Mouse (Mus musculus): Measurements from ENCODE around the gene Epha6. TPM values are rescaled to one million over a fixed set of nuclear protein-coding genes. Genes with fewer than 3 reads are reported as not detected.
A peak's percentile ranks its signal among the peaks of the same experiment; 100 is the strongest.

The Epha6 gene
- polyA plus RNA-seq, 1 experiment from 2014 or later = 1.6 TPM

DNA sequence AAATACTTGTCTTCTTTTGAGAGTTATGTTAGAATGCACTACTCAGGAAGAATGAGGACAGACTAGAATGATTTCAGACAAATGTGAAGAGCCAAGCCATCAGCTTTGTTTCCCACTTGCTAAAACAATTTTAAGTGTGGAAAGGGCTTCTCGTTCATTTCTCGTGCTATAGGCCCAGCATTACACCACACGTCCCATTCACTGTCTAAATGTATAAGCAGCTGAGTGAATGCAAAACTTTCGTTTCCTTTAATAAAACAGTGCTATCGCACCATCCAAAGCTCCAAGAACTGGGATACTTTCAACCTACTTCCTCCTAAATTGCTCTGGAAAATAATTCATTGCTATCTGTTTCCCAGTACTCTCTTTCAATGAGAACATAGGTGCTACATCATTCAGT is 916.2 kb downstream of the Epha6 start:
- H3K4me2 ChIP-seq (ENCODE audit: low read length) = no peak overlapping the region
- no peak overlapping the region for H3K9ac ChIP-seq (ENCODE audit: low read length)
- no peaks in the 10 kb centered on the region for H3K36me3 ChIP-seq (ENCODE audit: control insufficient read depth, insufficient read depth, low read length)
- no peaks in the 10 kb centered on the region for H3K4me1 ChIP-seq (ENCODE audit: control insufficient read depth, insufficient read depth, low read length)
- no peak overlapping the region for H3K4me3 ChIP-seq (ENCODE audit: low read depth, low read length)
- no peaks in the 10 kb centered on the region for H3K9me3 ChIP-seq (replicated peaks; ENCODE audit: control insufficient read depth, low read length)
- ATAC-seq (no peak), DNase-seq (ENCODE audit: low spot score) (no peak)
- WGBS = 94% methylated on average over 5 of the region's 5 CpGs
- no peaks in the 10 kb centered on the region for H3K27me3 ChIP-seq (replicated peaks; ENCODE audit: control insufficient read depth, insufficient read depth, low read length)
- H3K27ac ChIP-seq (ENCODE audit: low read depth, low read length) = no peak overlapping the region

DNA sequence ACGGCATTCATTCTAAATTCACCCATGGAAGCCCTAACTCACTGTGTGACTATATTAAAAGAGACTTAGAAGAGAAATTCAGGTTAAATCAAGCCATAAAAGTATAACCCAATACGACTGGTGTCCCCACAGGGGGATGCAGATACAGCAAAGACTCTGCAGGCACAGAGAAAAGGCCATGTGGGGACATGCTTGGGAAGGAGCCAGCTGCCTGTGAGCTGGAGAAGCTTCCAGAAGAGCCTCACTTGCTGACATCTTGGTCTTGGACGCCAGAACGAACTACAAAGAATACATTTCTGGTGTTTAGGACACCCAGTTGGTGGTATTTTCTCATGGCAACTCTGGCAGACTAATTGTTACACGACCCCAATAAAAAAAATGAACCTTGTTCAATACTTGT is 920.2 kb downstream of the Epha6 start:
- Histone ChIP-seq H3K4me3 (ENCODE audit: low read depth, low read length) (no peak overlapping the region), H3K9ac (ENCODE audit: low read length) (no peak overlapping the region), H3K27me3 (replicated peaks; ENCODE audit: control insufficient read depth, insufficient read depth, low read length) (no peaks in the 10 kb centered on the region), H3K4me1 (ENCODE audit: control insufficient read depth, insufficient read depth, low read length) (no peaks in the 10 kb centered on the region), H3K36me3 (ENCODE audit: control insufficient read depth, insufficient read depth, low read length) (no peaks in the 10 kb centered on the region), H3K9me3 (replicated peaks; ENCODE audit: control insufficient read depth, low read length) (no peaks in the 10 kb centered on the region), H3K27ac (ENCODE audit: low read depth, low read length) (no peak overlapping the region), H3K4me2 (ENCODE audit: low read length) (no peak overlapping the region)
- WGBS = 72% methylated on average over 5 of the region's 5 CpGs
- ATAC-seq (no peak), DNase-seq (ENCODE audit: low spot score) (no peak)

DNA sequence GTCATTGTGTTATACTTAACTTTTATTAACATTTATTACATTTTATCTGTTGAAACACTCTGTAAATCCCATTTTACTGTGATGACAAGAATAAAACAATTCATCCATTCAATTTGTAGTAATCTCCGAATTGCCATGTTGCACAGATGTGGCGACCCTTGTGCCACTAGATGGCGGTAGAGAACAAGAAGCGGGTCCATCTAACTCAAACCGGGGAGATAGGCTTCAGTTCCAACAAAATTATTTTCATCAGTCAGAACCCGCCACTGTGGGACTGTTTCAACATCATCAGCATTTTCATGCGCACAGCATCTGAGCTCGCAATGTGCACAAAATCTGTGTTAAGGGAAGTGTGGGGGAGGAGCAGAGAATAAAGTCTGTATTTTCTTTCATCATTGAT is 921.9 kb downstream of the Epha6 start:
- no peaks in the 10 kb centered on the region for H3K27me3 ChIP-seq (replicated peaks; ENCODE audit: control insufficient read depth, insufficient read depth, low read length)
- H3K36me3 ChIP-seq (ENCODE audit: control insufficient read depth, insufficient read depth, low read length) = no peaks in the 10 kb centered on the region
- DNase-seq (ENCODE audit: low spot score) (peak; percentile 95), ATAC-seq (peak; percentile 97)
- no peaks in the 10 kb centered on the region for H3K4me1 ChIP-seq (ENCODE audit: control insufficient read depth, insufficient read depth, low read length)
- no peak overlapping the region for H3K4me3 ChIP-seq (ENCODE audit: low read depth, low read length)
- H3K9me3 ChIP-seq (replicated peaks; ENCODE audit: control insufficient read depth, low read length) = no peaks in the 10 kb centered on the region
- no peak overlapping the region for H3K27ac ChIP-seq (ENCODE audit: low read depth, low read length)
- H3K9ac ChIP-seq (ENCODE audit: low read length) = no peak overlapping the region
- H3K4me2 ChIP-seq (ENCODE audit: low read length) = no peak overlapping the region
- WGBS = 3% methylated on average over 8 of the region's 8 CpGs

DNA sequence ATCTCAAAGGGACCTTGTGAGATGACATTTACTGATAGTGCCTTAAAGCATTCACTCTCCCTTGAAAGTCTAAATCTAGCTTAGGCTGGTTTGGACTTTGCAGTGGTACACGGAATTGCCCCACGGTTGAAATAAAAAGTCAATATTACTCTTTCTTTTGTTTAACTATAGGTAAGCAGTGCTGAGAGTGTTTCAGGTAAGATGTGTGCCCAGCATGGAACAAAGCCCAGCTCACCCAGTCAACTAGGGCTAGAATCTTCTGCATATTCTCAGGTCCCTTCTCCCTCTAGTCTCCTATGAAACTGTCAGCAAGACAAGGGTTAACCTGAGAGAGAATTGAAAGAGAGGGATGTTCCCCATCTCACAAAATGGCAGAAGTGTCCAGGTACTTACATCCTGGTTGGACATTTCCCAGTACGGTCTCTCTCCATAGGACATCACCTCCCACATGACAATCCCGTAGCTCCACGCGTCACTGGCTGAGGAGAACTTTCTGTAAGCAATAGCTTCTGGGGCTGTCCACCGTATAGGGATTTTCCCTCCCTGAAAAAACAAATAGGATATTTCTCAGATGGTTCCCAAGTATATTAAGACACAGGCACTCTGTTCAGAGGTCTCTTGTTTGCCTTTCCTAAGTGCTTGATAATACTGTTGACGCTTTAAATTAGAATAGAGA is 923.0 kb downstream of the Epha6 start:
- H3K4me1 ChIP-seq (ENCODE audit: control insufficient read depth, insufficient read depth, low read length) = no peaks in the 10 kb centered on the region
- ATAC-seq (no peak), DNase-seq (ENCODE audit: low spot score) (no peak)
- no peaks in the 10 kb centered on the region for H3K36me3 ChIP-seq (ENCODE audit: control insufficient read depth, insufficient read depth, low read length)
- no peak overlapping the region for H3K4me3 ChIP-seq (ENCODE audit: low read depth, low read length)
- 85% methylated on average over 8 of the region's 8 CpGs for WGBS
- no peak overlapping the region for H3K4me2 ChIP-seq (ENCODE audit: low read length)
- H3K27me3 ChIP-seq (replicated peaks; ENCODE audit: control insufficient read depth, insufficient read depth, low read length) = no peaks in the 10 kb centered on the region
- H3K9me3 ChIP-seq (replicated peaks; ENCODE audit: control insufficient read depth, low read length) = no peaks in the 10 kb centered on the region
- no peak overlapping the region for H3K27ac ChIP-seq (ENCODE audit: low read depth, low read length)
- H3K9ac ChIP-seq (ENCODE audit: low read length) = no peak overlapping the region

DNA sequence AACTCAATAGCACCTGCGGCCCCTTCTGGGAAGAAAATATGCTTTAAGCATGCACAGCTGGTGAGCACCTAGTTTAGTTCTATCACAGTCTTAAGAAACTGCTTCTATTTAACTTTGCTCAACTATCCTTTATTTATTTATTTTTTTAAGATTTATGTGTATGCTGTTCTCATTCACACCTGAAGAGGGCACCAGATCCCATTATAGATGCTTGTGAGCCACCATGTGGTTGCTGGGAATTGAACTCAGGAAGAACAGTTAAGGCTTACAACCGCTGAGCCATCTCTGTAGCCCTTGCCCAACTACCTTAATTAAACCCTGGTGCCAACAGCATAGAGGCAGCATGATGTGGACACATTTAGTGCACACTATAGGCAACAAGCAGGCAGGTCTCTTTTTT is 938.4 kb downstream of the Epha6 start:
- no peaks in the 10 kb centered on the region for H3K36me3 ChIP-seq (ENCODE audit: control insufficient read depth, insufficient read depth, low read length)
- H3K4me2 ChIP-seq (ENCODE audit: low read length) = no peak overlapping the region
- H3K4me3 ChIP-seq (ENCODE audit: low read depth, low read length) = no peak overlapping the region
- H3K9ac ChIP-seq (ENCODE audit: low read length) = no peak overlapping the region
- no peaks in the 10 kb centered on the region for H3K27me3 ChIP-seq (replicated peaks; ENCODE audit: control insufficient read depth, insufficient read depth, low read length)
- no peaks in the 10 kb centered on the region for H3K4me1 ChIP-seq (ENCODE audit: control insufficient read depth, insufficient read depth, low read length)
- no peaks in the 10 kb centered on the region for H3K9me3 ChIP-seq (replicated peaks; ENCODE audit: control insufficient read depth, low read length)
- no peak for DNase-seq (ENCODE audit: low spot score)
- no peak for ATAC-seq
- H3K27ac ChIP-seq (ENCODE audit: low read depth, low read length) = no peak overlapping the region
- WGBS = 90% methylated on average over 2 of the region's 2 CpGs

DNA sequence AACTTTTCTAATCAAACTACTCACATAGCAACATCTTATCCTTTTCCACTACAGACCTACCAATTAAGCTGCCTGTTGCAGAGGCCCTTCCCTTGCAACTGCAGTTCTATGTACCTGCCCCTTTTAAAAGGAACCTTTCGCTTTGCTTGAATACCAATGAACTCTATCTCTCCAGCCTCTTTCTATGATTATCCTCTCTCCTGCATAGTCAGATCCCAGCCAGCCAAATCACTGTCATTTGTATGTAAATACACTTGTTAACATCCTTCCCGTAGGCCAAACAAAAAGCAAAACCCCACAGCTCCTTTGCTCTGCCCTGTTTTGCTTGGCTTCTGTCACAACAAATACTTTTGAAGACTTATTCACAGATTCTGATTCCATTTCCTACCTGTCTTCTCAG is 961.6 kb downstream of the Epha6 start:
- 43% methylated on average over 2 of the region's 2 CpGs for WGBS

DNA sequence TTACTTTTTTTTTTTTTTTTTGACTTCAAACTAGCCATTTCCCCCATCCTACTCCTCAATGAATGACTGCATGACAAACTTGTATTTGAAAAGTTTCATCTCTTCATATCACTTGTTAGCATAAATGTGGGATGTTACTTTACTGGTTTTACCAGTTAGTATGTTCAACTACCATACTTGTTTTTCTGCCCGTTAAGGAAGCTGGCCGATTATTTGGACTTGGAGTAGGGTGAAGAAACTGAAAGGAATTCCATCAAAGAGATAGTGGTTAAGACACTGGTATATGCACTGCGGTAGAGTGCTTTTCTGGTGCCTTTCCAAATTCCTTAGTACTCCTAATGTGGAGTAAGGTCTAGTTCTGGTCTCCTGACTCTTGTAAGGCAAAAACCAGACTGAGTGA is 965.3 kb downstream of the Epha6 start:
- H3K9me3 ChIP-seq (replicated peaks; ENCODE audit: control insufficient read depth, low read length) = no peaks in the 10 kb centered on the region
- ATAC-seq (no peak), DNase-seq (ENCODE audit: low spot score) (no peak)
- H3K36me3 ChIP-seq (ENCODE audit: control insufficient read depth, insufficient read depth, low read length) = no peaks in the 10 kb centered on the region
- H3K4me3 ChIP-seq (ENCODE audit: low read depth, low read length) = 0 out of 2 replicates have a peak overlapping the region, but pooled peaks have one; percentile 73
- 89% methylated on average over 3 of the region's 3 CpGs for WGBS
- no peak overlapping the region for H3K27ac ChIP-seq (ENCODE audit: low read depth, low read length)
- H3K27me3 ChIP-seq (replicated peaks; ENCODE audit: control insufficient read depth, insufficient read depth, low read length) = no peaks in the 10 kb centered on the region
- H3K4me2 ChIP-seq (ENCODE audit: low read length) = peak overlapping the region; percentile 69; the same call in 1 of the 2 replicates
- H3K9ac ChIP-seq (ENCODE audit: low read length) = no peak overlapping the region
- H3K4me1 ChIP-seq (ENCODE audit: control insufficient read depth, insufficient read depth, low read length) = peaks cover 4% of the 10 kb centered on the region

More for the DNA sequence above, 961.6 kb downstream of the Epha6 start:
- ATAC-seq (no peak), DNase-seq (ENCODE audit: low spot score) (no peak)
- Histone ChIP-seq H3K4me1 (ENCODE audit: control insufficient read depth, insufficient read depth, low read length) (no peaks in the 10 kb centered on the region; the same call in 1 of the 2 replicates), H3K27ac (ENCODE audit: low read depth, low read length) (no peak overlapping the region), H3K27me3 (replicated peaks; ENCODE audit: control insufficient read depth, insufficient read depth, low read length) (no peaks in the 10 kb centered on the region), H3K9ac (ENCODE audit: low read length) (no peak overlapping the region), H3K4me2 (ENCODE audit: low read length) (no peak overlapping the region), H3K4me3 (ENCODE audit: low read depth, low read length) (no peak overlapping the region), H3K9me3 (replicated peaks; ENCODE audit: control insufficient read depth, low read length) (no peaks in the 10 kb centered on the region), H3K36me3 (ENCODE audit: control insufficient read depth, insufficient read depth, low read length) (no peaks in the 10 kb centered on the region)

DNA sequence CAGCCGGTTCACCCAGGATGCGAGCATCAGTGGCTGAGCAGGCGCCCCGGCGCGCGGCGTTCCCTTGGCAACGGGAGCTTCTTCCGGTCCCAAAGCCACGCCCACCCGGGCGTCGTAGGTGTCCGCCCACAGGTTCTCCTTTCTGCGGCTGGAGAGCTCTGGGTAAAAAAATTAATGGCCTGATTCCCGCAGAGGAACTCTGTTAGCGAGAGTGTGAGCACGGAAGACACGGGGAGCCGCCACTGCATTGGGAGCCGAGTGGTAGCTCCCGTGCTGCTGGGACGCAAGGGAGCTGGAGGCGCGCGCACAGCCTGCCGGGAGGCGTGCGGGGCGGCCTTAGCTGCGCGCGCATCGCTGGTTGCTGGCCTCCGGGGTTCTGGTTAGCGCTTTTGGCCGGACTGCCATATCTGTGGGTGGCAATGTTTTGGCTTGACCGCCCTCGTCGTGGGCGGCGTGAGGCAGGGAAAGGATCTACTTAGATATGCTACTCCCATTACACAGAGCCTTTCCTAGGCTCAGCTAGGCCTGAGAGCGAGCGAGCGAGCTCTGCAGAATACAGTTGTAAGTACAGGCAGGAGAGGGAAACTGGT is 966.1 kb downstream of the Epha6 start, which contains the start of gene Arl6:
Arl6 (minus strand) TSS at position 290 of the 590 bp plus-strand sequence.
- Histone ChIP-seq H3K27ac (ENCODE audit: low read depth, low read length) (peak within 1 kb of the TSS; percentile 99), H3K4me3 (ENCODE audit: low read depth, low read length) (peak within 1 kb of the TSS; percentile 73), H3K9me3 (replicated peaks; ENCODE audit: control insufficient read depth, low read length) (no peaks in the 10 kb centered on the region), H3K4me2 (ENCODE audit: low read length) (peak within 1 kb of the TSS; percentile 69), H3K36me3 (ENCODE audit: control insufficient read depth, insufficient read depth, low read length) (no peaks in the 10 kb centered on the region), H3K27me3 (replicated peaks; ENCODE audit: control insufficient read depth, insufficient read depth, low read length) (no peaks in the 10 kb centered on the region), H3K9ac (ENCODE audit: low read length) (peak within 1 kb of the TSS; percentile 79), H3K4me1 (ENCODE audit: control insufficient read depth, insufficient read depth, low read length) (peaks cover 4% of the 10 kb centered on the region)
- DNase-seq (ENCODE audit: low spot score) = peak; percentile 98
- peak; percentile 98 for ATAC-seq
- under 1% methylated on average over 46 of the region's 46 CpGs for WGBS

DNA sequence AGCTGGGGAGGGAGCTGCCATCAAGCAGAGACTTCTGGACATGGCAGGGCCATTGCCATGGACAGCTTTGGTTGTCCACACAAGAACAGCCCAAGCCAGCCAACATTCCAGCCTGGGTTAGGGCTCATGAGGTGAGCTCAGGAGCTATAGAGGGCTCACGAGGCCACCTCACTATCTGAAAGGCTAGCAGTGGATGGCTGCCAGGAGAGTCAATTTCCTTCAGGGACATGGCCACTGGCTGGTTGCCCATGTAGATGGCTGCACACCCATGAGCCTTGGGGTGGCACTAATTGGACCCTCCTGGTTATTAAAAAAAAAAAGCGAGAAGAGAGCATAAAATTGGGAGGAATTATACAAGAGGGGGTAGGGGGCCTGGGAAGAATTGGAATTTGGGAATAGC is 970.7 kb downstream of the Epha6 start:
- H3K27ac ChIP-seq (ENCODE audit: low read depth, low read length) = no peak overlapping the region
- no peaks in the 10 kb centered on the region for H3K27me3 ChIP-seq (replicated peaks; ENCODE audit: control insufficient read depth, insufficient read depth, low read length)
- no peaks in the 10 kb centered on the region for H3K9me3 ChIP-seq (replicated peaks; ENCODE audit: control insufficient read depth, low read length)
- H3K9ac ChIP-seq (ENCODE audit: low read length) = no peak overlapping the region
- peaks cover 4% of the 10 kb centered on the region for H3K4me1 ChIP-seq (ENCODE audit: control insufficient read depth, insufficient read depth, low read length)
- H3K4me3 ChIP-seq (ENCODE audit: low read depth, low read length) = no peak overlapping the region
- no peak overlapping the region for H3K4me2 ChIP-seq (ENCODE audit: low read length)
- H3K36me3 ChIP-seq (ENCODE audit: control insufficient read depth, insufficient read depth, low read length) = peaks cover 4% of the 10 kb centered on the region; the same call in 1 of the 2 replicates
- ATAC-seq (no peak), DNase-seq (ENCODE audit: low spot score) (no peak)
- 77% methylated on average over 2 of the region's 2 CpGs for WGBS

Measured in forebrain, embryonic 14.5 days (tissue).